Mouse (Mus musculus) spleen, adult 10 weeks (tissue): ENCODE measurements around the gene Olfr512. TPM values are rescaled to one million over a fixed set of nuclear protein-coding genes. Genes with fewer than 3 reads are reported as not detected.

Experiments used
- polyA plus RNA-seq: library from polyadenylated mRNA; stranded (reverse); fragments of 350-450 nt; fragmentation: Illumina TruSeq; extraction: RNeasy Lipid Tissue Mini Kit (QIAGEN cat#74804); gene quantifications from one replicate; pipeline ENCODE4 v1.2.3, GENCODE M21; 2015; ENCODE audit warnings: low replicate concordance; ENCODE audit not compliant: insufficient read depth

Olfr512 gene
- not detected for polyA plus RNA-seq

DNA sequence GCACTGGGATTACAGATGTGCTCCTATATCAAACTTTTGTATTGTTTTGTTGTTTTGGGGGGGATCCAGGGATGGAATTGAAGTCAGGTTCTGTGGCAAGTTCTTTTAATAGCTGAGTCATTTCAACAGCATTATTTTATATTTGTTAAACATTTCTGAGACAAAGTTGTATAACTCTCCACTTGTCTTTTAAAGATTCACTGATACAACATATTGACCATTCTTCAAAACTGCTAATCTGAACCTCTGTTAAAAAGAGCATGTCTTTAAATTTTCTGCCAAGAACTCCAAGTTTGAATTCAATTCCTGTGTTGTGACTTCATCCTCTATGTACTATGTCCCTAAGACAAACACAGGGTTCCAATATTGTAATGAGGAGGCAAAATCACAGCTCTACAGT is at the start of gene Olfr512:
Gene Olfr512 (plus strand): TSS at position 301 of the 400 bp plus-strand sequence.

DNA sequence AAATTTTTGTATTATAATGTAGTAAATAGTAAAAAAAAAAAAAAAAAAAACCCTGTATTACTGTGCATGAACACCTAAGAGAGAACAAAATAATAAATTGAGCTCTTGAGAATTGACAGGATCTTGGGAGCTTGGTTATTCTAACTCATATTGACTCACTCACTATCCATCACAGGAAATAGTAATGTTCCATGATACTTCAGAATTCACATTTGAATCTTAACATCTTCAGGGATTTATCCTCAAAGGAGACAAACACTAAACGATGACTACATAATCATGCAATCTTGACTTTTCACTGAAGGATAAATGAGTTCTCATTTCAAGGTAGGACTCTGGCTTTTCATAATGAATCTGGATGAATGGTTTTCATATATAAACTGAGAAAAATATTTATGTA is 47.0 kb upstream of the Olfr512 start, which contains the start of gene Olfr510:
Gene Olfr510 (plus strand): TSS at position 301 of the 400 bp plus-strand sequence.

DNA sequence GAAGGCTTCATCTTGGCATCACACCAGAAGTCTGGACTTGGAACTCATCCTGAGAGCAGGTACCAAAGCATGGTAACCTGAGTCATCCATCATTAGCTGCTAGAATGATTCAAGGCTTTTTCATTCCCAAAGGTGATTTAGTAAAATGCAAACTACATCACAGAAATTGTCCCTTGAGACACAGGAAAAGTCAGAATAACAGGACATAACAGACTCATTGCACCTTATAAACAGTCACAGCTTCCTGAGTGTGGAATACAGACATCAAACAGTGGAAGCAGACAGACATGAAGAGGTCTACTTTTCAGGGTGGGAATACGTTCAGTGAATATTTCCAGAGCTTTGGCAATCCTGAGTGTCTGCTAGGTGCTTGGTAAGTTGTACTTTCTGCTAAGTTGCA is 37.6 kb downstream of the Olfr512 start, which contains the start of gene Olfr513:
Gene Olfr513 (plus strand): TSS at position 301 of the 400 bp plus-strand sequence.

Other genes with a start within 250 kb of the Olfr512 start
- gene Olfr498, start 248.0 kb upstream of the Olfr512 start, polyA plus RNA-seq: not detected
- not detected for gene Olfr502, start 188.3 kb upstream of the Olfr512 start, polyA plus RNA-seq
- gene Olfr503, start 168.8 kb upstream of the Olfr512 start, polyA plus RNA-seq: not detected
- gene Olfr504, start 147.5 kb upstream of the Olfr512 start, polyA plus RNA-seq: not detected
- not detected for gene Olfr506, start 102.5 kb upstream of the Olfr512 start, polyA plus RNA-seq
- not detected for gene Olfr507, start 91.5 kb upstream of the Olfr512 start, polyA plus RNA-seq
- gene Olfr508, start 83.3 kb upstream of the Olfr512 start, polyA plus RNA-seq: not detected
- not detected for gene Olfr509, start 61.4 kb upstream of the Olfr512 start, polyA plus RNA-seq
- gene Olfr510, start 46.9 kb upstream of the Olfr512 start, polyA plus RNA-seq: not detected
- gene Olfr513, start 37.7 kb downstream of the Olfr512 start, polyA plus RNA-seq: not detected
- not detected for gene Olfr514, start 112.7 kb downstream of the Olfr512 start, polyA plus RNA-seq
- gene Olfr516, start 137.2 kb downstream of the Olfr512 start, polyA plus RNA-seq: not detected
- gene Olfr517, start 159.1 kb downstream of the Olfr512 start, polyA plus RNA-seq: not detected
- not detected for gene Olfr518, start 171.7 kb downstream of the Olfr512 start, polyA plus RNA-seq
- not detected for gene Olfr519, start 181.1 kb downstream of the Olfr512 start, polyA plus RNA-seq
- gene Nlrp10, start 216.9 kb downstream of the Olfr512 start, polyA plus RNA-seq: 2.7 TPM
- gene Eif3f, start 221.1 kb downstream of the Olfr512 start, polyA plus RNA-seq: 187 TPM
- 0.46 TPM for gene Tub, start 237.0 kb downstream of the Olfr512 start, polyA plus RNA-seq